In genomic region chr14:50061955-50062732, GRCm38 (mm10) we compare ENCODE assay signal across 9 mouse cellular contexts. TPM values are rescaled to one million over a fixed set of nuclear protein-coding genes. Genes with fewer than 3 reads are reported as not detected.
DNase-seq lines count a peak whose midpoint lies in the region; ATAC-seq lines count a peak whose summit lies in the region.
"Had no signal": no experiment of that assay in that cellular context is flagged by ENCODE, and none has a peak within 500 bp of the region (broad histone marks: within the 10 kb centered on the region; RNA-seq: fewer than 3 reads in every experiment).

No protein-coding gene starts in this region.

- peak overlapping the region; percentile 76 for H3K27ac ChIP-seq in hindbrain, embryonic 12.5 days

- peak overlapping the region; percentile 68 for H3K4me3 ChIP-seq in hindbrain, embryonic 12.5 days

- peak overlapping the region; percentile 84 for H3K4me2 ChIP-seq in hindbrain, embryonic 12.5 days (replicated peaks)

- peak; percentile 98 for ATAC-seq in hindbrain, embryonic 12.5 days (ENCODE audit: low FRiP score)

- DNase-seq in ZHBTc4 (ENCODE audit: low read depth, low spot score), result peak; percentile 91
- DNase-seq in cerebellum, postnatal 10 days, result peak; percentile 76 to 78
- peak; percentile 5 to 7 for DNase-seq in frontal cortex, postnatal 25 days (ENCODE audit: low spot score in 2 of 2)
- DNase-seq in layer of hippocampus, postnatal 25 days (ENCODE audit: extremely low spot score in 1 of 2, low spot score in 1 of 2), result peak; percentile 17 to 30
- DNase-seq in lung, postnatal 10 days, result peak; percentile 48
- peak; percentile 83 for DNase-seq in retina, embryonic 14.5 days (ENCODE audit: low spot score)
- DNase-seq in urinary bladder, postnatal 14 days (ENCODE audit: low spot score), result peak; percentile 54

- WGBS in hindbrain, embryonic 12.5 days, result under 1% methylated on average over 52 of the region's 52 CpGs

- no peaks in the 10 kb centered on the region for H3K4me1 ChIP-seq in hindbrain, embryonic 12.5 days

- H3K27me3 ChIP-seq in hindbrain, embryonic 12.5 days, result no peaks in the 10 kb centered on the region

- no peaks in the 10 kb centered on the region for H3K9me3 ChIP-seq in hindbrain, embryonic 12.5 days (replicated peaks)

- H3K9ac ChIP-seq in hindbrain, embryonic 12.5 days, result peak overlapping the region; percentile 63

- H3K36me3 ChIP-seq in hindbrain, embryonic 12.5 days, result no peaks in the 10 kb centered on the region

RNA-seq across cellular contexts. Expression of gene Olfr725, which starts 22.0 kb away (rescaled TPM):
- not detected in 2 replicates for polyA plus RNA-seq in hindbrain, embryonic 12.5 days (2016; fragmentation: Nextera tagmentation; extraction: Ambion mirVana)
- not detected for total RNA-seq in layer of hippocampus, postnatal 25 days (2021)
- total RNA-seq: layer of hippocampus, adult 8-10 months had no signal

RNA-seq across cellular contexts. Expression of gene Olfr726, which starts 28.6 kb away (rescaled TPM):
- not detected in 2 replicates for polyA plus RNA-seq in hindbrain, embryonic 12.5 days (2016; fragmentation: Nextera tagmentation; extraction: Ambion mirVana)
- total RNA-seq in layer of hippocampus, postnatal 25 days (2021), result not detected
- total RNA-seq: layer of hippocampus, adult 8-10 months had no signal

Comparison
In these comparisons a context has a peak if more than half of its experiments do, and no peak if none do; other contexts are left out.
1. Peak in every context shown above with its lines: DNase-seq, ATAC-seq, H3K4me3 ChIP-seq and H3K27ac ChIP-seq.
2. DNase-seq: peak in every context shown above with its lines; median percentile 91 in ZHBTc4; 83 in retina, embryonic 14.5 days; 77 in cerebellum, postnatal 10 days; 54 in urinary bladder, postnatal 14 days; 48 in lung, postnatal 10 days; 24 in layer of hippocampus, postnatal 25 days; 6 in frontal cortex, postnatal 25 days.